In the genomic region with DNA sequence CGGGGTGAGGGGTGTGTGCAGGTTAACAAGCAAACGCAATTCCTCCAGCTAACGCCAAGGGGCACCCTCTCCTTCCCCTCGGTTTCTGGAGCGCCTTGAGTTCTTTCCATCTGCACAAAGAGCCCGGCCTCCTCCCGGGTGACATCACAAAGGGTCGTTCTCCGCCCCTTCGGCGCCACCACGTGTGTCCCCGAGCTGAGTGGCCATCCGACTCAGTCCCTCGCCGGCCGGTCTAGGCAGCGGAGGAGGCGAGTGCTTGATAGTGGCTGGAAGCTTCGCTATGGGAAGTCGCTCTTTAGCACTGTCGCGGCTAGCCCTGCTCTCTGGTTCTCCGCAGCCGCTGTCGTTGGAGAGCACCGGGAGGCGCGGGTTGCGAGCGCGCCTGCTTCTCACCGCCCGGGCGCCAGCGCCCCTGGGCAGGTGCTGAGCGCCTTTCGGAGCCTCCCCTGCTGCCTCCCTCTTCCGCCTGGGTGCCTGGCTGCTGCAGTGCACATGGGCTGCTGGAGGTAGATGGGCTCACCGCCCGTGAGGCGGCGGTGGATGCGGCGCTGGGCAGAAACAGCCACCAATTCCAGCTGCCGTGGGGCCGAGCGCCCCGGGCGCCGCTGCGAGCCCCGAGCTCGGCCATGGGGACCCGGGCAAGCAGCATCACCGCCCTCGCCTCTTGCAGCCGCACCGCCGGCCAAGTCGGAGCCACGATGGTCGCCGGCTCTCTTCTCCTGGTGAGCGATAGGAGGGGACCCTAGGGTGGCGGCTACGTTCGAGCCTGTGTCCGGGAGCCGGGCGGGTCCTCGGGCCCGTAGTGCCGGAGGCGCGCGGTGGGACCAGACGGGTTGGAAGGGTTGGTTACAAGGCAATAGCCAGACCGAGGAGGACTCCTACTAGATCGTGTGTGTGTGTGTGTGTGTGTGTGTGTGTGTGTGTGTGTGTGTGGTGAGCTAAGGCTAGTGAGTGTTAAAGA, we compare ENCODE assay signal across 8 mouse cellular contexts. TPM values are rescaled to one million over a fixed set of nuclear protein-coding genes. Genes with fewer than 3 reads are reported as not detected.
DNase-seq lines count a peak whose midpoint lies in the region; ATAC-seq and TF ChIP-seq lines count a peak whose summit lies in the region.

Gene Tnfrsf21 (plus strand): TSS at position 185 of the 961 bp plus-strand sequence.

- H3K9ac ChIP-seq in hindbrain, postnatal 0 days (replicated peaks; ENCODE audit: low read length): peak within 1 kb of the TSS; percentile 98

- H3K4me3 ChIP-seq in hindbrain, postnatal 0 days (ENCODE audit: low read length): peak within 1 kb of the TSS; percentile 86
- H3K4me3 ChIP-seq in left cerebral cortex, adult 2 months: peak within 1 kb of the TSS; percentile 95
- peak within 1 kb of the TSS; percentile 57 for H3K4me3 ChIP-seq in macrophage (ENCODE audit: inconsistent target)

- intact Hi-C loops in left cerebral cortex, adult 2 months (cut with DNase I): loop anchor here (10.0 kb wide), 3 partner anchors 58 to 598 kb away; no protein-coding TSS in a partner anchor

- H3K36me3 ChIP-seq in hindbrain, postnatal 0 days (ENCODE audit: insufficient read depth, low read length): no peaks in the 10 kb centered on the region
- H3K36me3 ChIP-seq in macrophage (ENCODE audit: inconsistent target): no peaks in the 10 kb centered on the region

- H3K27ac ChIP-seq in hindbrain, postnatal 0 days: peak within 1 kb of the TSS; percentile 96
- peak within 1 kb of the TSS; percentile 86 for H3K27ac ChIP-seq in left cerebral cortex, adult 2 months
- H3K27ac ChIP-seq in macrophage: peak within 1 kb of the TSS; percentile 44

- H3K4me1 ChIP-seq in hindbrain, postnatal 0 days (ENCODE audit: insufficient read depth, low read length): peaks cover 9% of the 10 kb centered on the region; the same call in 1 of the 2 replicates

- H3K27me3 ChIP-seq in hindbrain, postnatal 0 days (ENCODE audit: insufficient read depth, low read length): no peaks in the 10 kb centered on the region

- peak; percentile 95 for ATAC-seq in hindbrain, postnatal 0 days

- under 1% methylated on average over 77 of the region's 80 CpGs for WGBS in hindbrain, postnatal 0 days
- WGBS in macrophage (ENCODE audit: missing documents): under 1% methylated on average over 68 of the region's 80 CpGs

- peaks cover 42% of the 10 kb centered on the region; the same call in 1 of the 2 replicates for H3K79me2 ChIP-seq in macrophage (ENCODE audit: inconsistent target)

- peak within 1 kb of the TSS; percentile 61 for H3K4me2 ChIP-seq in hindbrain, postnatal 0 days (ENCODE audit: low read depth, low read length)

- peak; percentile 82 to 91 for DNase-seq in adrenal gland, adult (ENCODE audit: inconsistent age in 2 of 2, low spot score in 1 of 2)
- peak; percentile 97 for DNase-seq in embryo, embryonic 10 days (ENCODE audit: low spot score)
- DNase-seq in gastrocnemius, adult 8-10 months (ENCODE audit: low spot score in 2 of 2): peak; percentile 84 to 87
- peak; percentile 98 for DNase-seq in hindbrain, postnatal 0 days (ENCODE audit: low spot score)
- peak; percentile 93 to 94 for DNase-seq in left cerebral cortex, adult 2 months (ENCODE audit: extremely low spot score in 1 of 2, low spot score in 2 of 2)
- peak; percentile 81 for DNase-seq in retina, postnatal 7 days (ENCODE audit: low read depth, low spot score)
- peak; percentile 88 to 92 for DNase-seq in urinary bladder, adult 18-20 months (ENCODE audit: low spot score in 2 of 2)

- TF ChIP-seq CTCF in hindbrain, postnatal 0 days (IDR thresholded peaks at IDR 0.05; ENCODE audit: low read depth): peak; percentile 87
- peak; percentile 92 for TF ChIP-seq CTCF in left cerebral cortex, adult 2 months (IDR thresholded peaks at IDR 0.05)

- no peaks in the 10 kb centered on the region for H3K9me3 ChIP-seq in hindbrain, postnatal 0 days (ENCODE audit: low read length)

RNA-seq across cellular contexts. Expression of gene Tnfrsf21, which starts in this region (rescaled TPM):
- total RNA-seq in gastrocnemius, adult 8-10 months (2022): 10 to 100 TPM; 16.6 to 23.3 (median 17.0) TPM
- 115 and 122 TPM in 2 replicates for total RNA-seq in hindbrain, postnatal 0 days (2014; rRNA removed)
- polyA plus RNA-seq in hindbrain, postnatal 0 days (2015; fragmentation: Nextera tagmentation; extraction: Ambion mirVana): 71.6 and 76.8 TPM in 2 replicates
- total RNA-seq in left cerebral cortex, adult 2 months (2021): 10 to 100 TPM; 81.4 to 82.2 TPM
- total RNA-seq in macrophage (2018; cell fraction: chromatin; rRNA removed): 10 to 100 TPM in 14 of 26 experiments, 1 to 10 TPM in 12; 3.1 to 31.4 (median 16.9) TPM
- total RNA-seq in macrophage (2018; cell fraction: cytosol; rRNA removed): 10 to 100 TPM; 21.7 to 50.9 (median 35.4) TPM
- total RNA-seq in macrophage (2018; cell fraction: nucleus; rRNA removed): 10 to 100 TPM in 25 of 26 experiments, 1 to 10 TPM in 1; 7.8 to 67.0 (median 37.2) TPM
- polyA plus RNA-seq in macrophage (2018): 20.9 to 43.2 TPM (median 42.8 TPM) in 3 replicates

Comparison
In these comparisons a context has a peak if more than half of its experiments do, and no peak if none do; other contexts are left out.
1. Peak in every context shown above with its lines: DNase-seq, ATAC-seq, H3K4me3 ChIP-seq and H3K27ac ChIP-seq.
2. H3K27ac ChIP-seq: peak in every context shown above with its lines; median percentile 96 in hindbrain, postnatal 0 days; 86 in left cerebral cortex, adult 2 months; 44 in macrophage.